Mouse (Mus musculus): ENCODE measurements around the gene Ptprj.

The Ptprj gene

GRCm38 (mm10) chr2:90559688-90560196 is 20.7 kb downstream of the Ptprj start:
- DNase-seq (ENCODE audit: low spot score) = peak; percentile 87

GRCm38 (mm10) chr2:90559015-90559687 is 21.3 kb downstream of the Ptprj start:
- DNase-seq (ENCODE audit: low spot score) = no peak

GRCm38 (mm10) chr2:90558361-90558760 is 22.1 kb downstream of the Ptprj start:
- DNase-seq (ENCODE audit: low spot score) = no peak

- DNase-seq (ENCODE audit: low spot score) = no peak
These were observed 22.5 kb downstream of the Ptprj start for GRCm38 (mm10) chr2:90557913-90558312.

- DNase-seq (ENCODE audit: low spot score) = no peak
These were observed 24.7 kb downstream of the Ptprj start for GRCm38 (mm10) chr2:90555744-90556143.

GRCm38 (mm10) chr2:90554806-90555205 is 25.6 kb downstream of the Ptprj start:
- DNase-seq (ENCODE audit: low spot score) = no peak

GRCm38 (mm10) chr2:90553861-90554260 is 26.6 kb downstream of the Ptprj start:
- no peak for DNase-seq (ENCODE audit: low spot score)

- no peak for DNase-seq (ENCODE audit: low spot score)
These were observed 29.8 kb downstream of the Ptprj start for GRCm38 (mm10) chr2:90550656-90551055.

- no peak for DNase-seq (ENCODE audit: low spot score)
These were observed 31.9 kb downstream of the Ptprj start for GRCm38 (mm10) chr2:90548541-90548940.

GRCm38 (mm10) chr2:90547144-90547609 is 33.3 kb downstream of the Ptprj start:
- DNase-seq (ENCODE audit: low spot score) = no peak

- no peak for DNase-seq (ENCODE audit: low spot score)
These were observed 35.2 kb downstream of the Ptprj start for GRCm38 (mm10) chr2:90545261-90545660.

GRCm38 (mm10) chr2:90543989-90544388 is 36.5 kb downstream of the Ptprj start:
- DNase-seq (ENCODE audit: low spot score) = no peak

GRCm38 (mm10) chr2:90543106-90543702 is 37.2 kb downstream of the Ptprj start:
- DNase-seq (ENCODE audit: low spot score) = no peak

GRCm38 (mm10) chr2:90542656-90543055 is 37.8 kb downstream of the Ptprj start:
- no peak for DNase-seq (ENCODE audit: low spot score)

- DNase-seq (ENCODE audit: low spot score) = no peak
These were observed 41.2 kb downstream of the Ptprj start for GRCm38 (mm10) chr2:90539206-90539605.

- DNase-seq (ENCODE audit: low spot score) = no peak
These were observed 43.2 kb downstream of the Ptprj start for GRCm38 (mm10) chr2:90537244-90537643.

- no peak for DNase-seq (ENCODE audit: low spot score)
These were observed 43.9 kb downstream of the Ptprj start for GRCm38 (mm10) chr2:90536555-90536954.

- DNase-seq (ENCODE audit: low spot score) = no peak
These were observed 45.7 kb downstream of the Ptprj start for GRCm38 (mm10) chr2:90534751-90535150.

GRCm38 (mm10) chr2:90533944-90534343 is 46.5 kb downstream of the Ptprj start:
- DNase-seq (ENCODE audit: low spot score) = no peak

GRCm38 (mm10) chr2:90532095-90532494 is 48.4 kb downstream of the Ptprj start:
- DNase-seq (ENCODE audit: low spot score) = no peak

- DNase-seq (ENCODE audit: low spot score) = no peak
These were observed 52.3 kb downstream of the Ptprj start for GRCm38 (mm10) chr2:90528107-90528506.

GRCm38 (mm10) chr2:90526971-90527370 is 53.5 kb downstream of the Ptprj start:
- no peak for DNase-seq (ENCODE audit: low spot score)

GRCm38 (mm10) chr2:90526564-90526963 is 53.9 kb downstream of the Ptprj start:
- no peak for DNase-seq (ENCODE audit: low spot score)

- no peak for DNase-seq (ENCODE audit: low spot score)
These were observed 54.6 kb downstream of the Ptprj start for GRCm38 (mm10) chr2:90525807-90526206.

Measured in c-Kit-positive CD71-positive TER-119-positive erythroid progenitor cells, embryonic 14.5 days (primary cell).